Mouse (Mus musculus): ENCODE measurements at regions not wholly inside any gene's neighbourhood (a gene's known extent, or its start where the extent isn't known, plus 50 kb on each side); places are given as distances from the start of the nearest gene placed in this dataset.
"Not testable (repeated sequence)": the region's sequence is repeated elsewhere in the genome, so short reads cannot be mapped to it uniquely, and the experiment has no call there.

DNA sequence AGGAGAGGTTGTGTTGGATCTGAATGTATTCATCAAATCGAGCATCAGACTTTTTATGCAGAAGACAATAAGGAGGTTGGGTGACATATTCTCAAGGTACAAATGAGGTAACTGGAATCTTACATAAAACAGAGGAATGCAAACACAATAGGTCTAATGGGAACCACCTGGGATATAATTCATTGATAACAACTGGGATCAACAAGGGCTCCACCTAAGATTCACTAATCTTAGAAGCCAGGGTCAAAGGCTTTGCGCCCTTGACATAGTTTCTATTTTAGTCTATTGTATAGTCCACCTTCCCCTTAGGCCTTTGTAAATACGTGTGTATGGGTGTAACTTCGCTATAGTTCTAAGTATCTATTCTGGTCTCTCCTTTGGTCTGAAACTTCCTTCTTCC lies 269.0 kb downstream of the Ankrd7 start:
- DNase-seq: not testable (repeated sequence)

DNA sequence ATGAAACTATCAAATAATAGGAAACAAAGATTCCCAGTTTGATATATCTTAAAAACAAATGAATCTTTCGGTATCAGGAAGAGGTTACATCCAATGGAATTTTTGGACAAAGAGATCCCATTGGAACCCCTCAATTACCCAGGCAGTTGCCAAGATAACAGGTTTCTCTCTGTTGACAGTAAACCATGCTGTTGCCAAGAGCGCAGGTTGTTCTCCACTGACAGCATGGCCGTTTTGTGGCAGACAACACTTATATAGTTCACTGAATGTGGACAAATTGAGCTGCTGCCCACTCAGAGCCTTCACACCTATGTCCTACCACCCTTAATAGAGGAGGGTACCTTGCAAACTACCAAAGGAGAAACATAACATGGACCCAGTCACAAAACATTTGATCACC lies 297.4 kb downstream of the Ankrd7 start:
- peak; percentile 53 to 56 for DNase-seq

DNA sequence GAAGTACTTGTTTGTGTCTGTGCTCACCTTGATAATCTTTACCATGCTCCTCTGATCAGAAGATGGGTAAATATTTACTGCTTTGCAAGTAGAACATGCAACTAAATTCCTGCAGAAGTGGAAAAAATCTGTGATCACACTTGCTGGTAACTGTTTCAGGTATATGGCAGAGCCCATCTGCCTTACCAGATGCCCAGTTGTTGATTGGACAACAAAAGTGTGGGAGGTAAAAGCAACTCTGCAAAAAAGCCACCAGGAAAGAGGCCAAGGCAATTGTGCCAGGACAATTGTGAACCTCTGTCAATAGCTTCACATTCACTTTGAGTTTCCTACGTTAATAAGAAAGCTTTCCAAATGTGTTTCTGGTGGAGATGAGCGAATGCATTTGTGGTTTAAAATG lies 298.1 kb downstream of the Ankrd7 start:
- DNase-seq: peak; percentile 8 to 12
